Mouse (Mus musculus) myocyte (in vitro differentiated cells): Measurements from ENCODE around the gene Ccl25. TPM values are rescaled to one million over a fixed set of nuclear protein-coding genes. Genes with fewer than 3 reads are reported as not detected.

Experiments
- H3K27me3 ChIP-seq: one replicate; pipeline ENCODE4 v1.6.1; 2011; ENCODE audit not compliant: control insufficient read depth, insufficient read depth, insufficient read length
- H3K36me3 ChIP-seq: one replicate; pipeline ENCODE4 v1.6.1; 2011; ENCODE audit not compliant: control insufficient read depth, insufficient read depth
- H3K4me2 ChIP-seq: one replicate; pipeline ENCODE4 v1.6.1; 2011; ENCODE audit warnings: low read depth, control low read depth
- H3K4me3 ChIP-seq: one replicate; pipeline ENCODE4 v1.5.1; 2011; ENCODE audit warnings: mild to moderate bottlenecking, control low read depth, moderate library complexity
- H3K79me2 ChIP-seq: one replicate; pipeline ENCODE4 v1.6.1; 2011; ENCODE audit not compliant: control insufficient read depth, insufficient read depth
- H3ac ChIP-seq: one replicate; pipeline ENCODE4 v1.6.1; 2011; ENCODE audit not compliant: control insufficient read depth, insufficient read length
- CEBPB ChIP-seq: IDR thresholded peaks from 2 replicates; pipeline ENCODE4 v1.6.1; 2011; ENCODE audit warnings: mild to moderate bottlenecking, moderate library complexity; ENCODE audit not compliant: poor library complexity, insufficient read depth, severe bottlenecking
- E2F4 ChIP-seq: IDR thresholded peaks from one replicate; pipeline ENCODE4 v1.6.1; 2011; ENCODE audit warnings: mild to moderate bottlenecking, control low read depth, moderate library complexity; ENCODE audit not compliant: insufficient read depth
- MAX ChIP-seq: IDR thresholded peaks from one replicate; pipeline ENCODE4 v1.6.1; 2011; ENCODE audit warnings: low read depth, mild to moderate bottlenecking, control low read depth
- MYOD1 ChIP-seq, 3 experiments: IDR thresholded peaks; one replicate each; pipeline ENCODE4 v1.6.1; 2011; ENCODE audit warnings: control low read depth in 2 of 3, low read depth in 2 of 3, mild to moderate bottlenecking in 2 of 3, moderate library complexity in 1 of 3; ENCODE audit not compliant: insufficient read length in 2 of 3, control insufficient read depth in 1 of 3
- MYOG ChIP-seq, 3 experiments: IDR thresholded peaks; one replicate each; pipeline ENCODE4 v1.6.1; 2011; ENCODE audit warnings: control low read depth in 2 of 3, low read depth in 2 of 3, mild to moderate bottlenecking in 2 of 3; ENCODE audit not compliant: insufficient read length in 2 of 3, control insufficient read depth in 1 of 3, insufficient read depth in 1 of 3
- POLR2A ChIP-seq: IDR thresholded peaks from one replicate; pipeline ENCODE4 v1.6.1; 2011; ENCODE audit warnings: low read depth, mild to moderate bottlenecking, control low read depth, moderate library complexity; ENCODE audit not compliant: insufficient read length
- POLR2AphosphoS2 ChIP-seq: IDR thresholded peaks from one replicate; pipeline ENCODE4 v1.6.1; 2011; ENCODE audit warnings: low read depth, control low read depth; ENCODE audit not compliant: insufficient read length
- REST ChIP-seq: IDR thresholded peaks from one replicate; pipeline ENCODE4 v1.6.1; 2011; ENCODE audit warnings: mild to moderate bottlenecking, control low read depth, moderate library complexity; ENCODE audit not compliant: insufficient read depth, insufficient read length
- SRF ChIP-seq: IDR thresholded peaks from one replicate; pipeline ENCODE4 v1.6.1; 2011; ENCODE audit warnings: low read depth; ENCODE audit not compliant: control insufficient read depth, insufficient read length
- TCF12 ChIP-seq: IDR thresholded peaks from one replicate; pipeline ENCODE4 v1.6.1; 2011; ENCODE audit warnings: mild to moderate bottlenecking, control low read depth; ENCODE audit not compliant: poor library complexity, insufficient read depth, severe bottlenecking
- TCF3 ChIP-seq: IDR thresholded peaks from one replicate; pipeline ENCODE4 v1.6.1; 2011; ENCODE audit warnings: low read depth, control low read depth; ENCODE audit not compliant: insufficient read length
- USF1 ChIP-seq: IDR thresholded peaks from one replicate; pipeline ENCODE4 v1.6.1; 2011; ENCODE audit warnings: low read depth, mild to moderate bottlenecking, control low read depth, moderate library complexity
- polyA plus RNA-seq: library from polyadenylated mRNA; unstranded; fragments of >200 nt; fragmentation: generic; extraction: Trizol; gene quantifications from one replicate; pipeline ENCODE4 v1.2.1, GENCODE M21; 2012; ENCODE audit warnings: missing spikeins

Ccl25 gene
- polyA plus RNA-seq, 1 experiment = 6.7 TPM

GRCm38 (mm10) chr8:4297822-4298221, 27.2 kb upstream of the Ccl25 start:
- Histone ChIP-seq H3K36me3 (peaks cover 76% of the 10 kb centered on the region), H3K27me3 (no peaks in the 10 kb centered on the region), H3K4me2 (no peak overlapping the region), H3K79me2 (peaks cover under 1% of the 10 kb centered on the region), H3ac (no peak overlapping the region), H3K4me3 (no peak overlapping the region)
- TF ChIP-seq REST (no peak), SRF (no peak), MAX (no peak), CEBPB (no peak)

DNA sequence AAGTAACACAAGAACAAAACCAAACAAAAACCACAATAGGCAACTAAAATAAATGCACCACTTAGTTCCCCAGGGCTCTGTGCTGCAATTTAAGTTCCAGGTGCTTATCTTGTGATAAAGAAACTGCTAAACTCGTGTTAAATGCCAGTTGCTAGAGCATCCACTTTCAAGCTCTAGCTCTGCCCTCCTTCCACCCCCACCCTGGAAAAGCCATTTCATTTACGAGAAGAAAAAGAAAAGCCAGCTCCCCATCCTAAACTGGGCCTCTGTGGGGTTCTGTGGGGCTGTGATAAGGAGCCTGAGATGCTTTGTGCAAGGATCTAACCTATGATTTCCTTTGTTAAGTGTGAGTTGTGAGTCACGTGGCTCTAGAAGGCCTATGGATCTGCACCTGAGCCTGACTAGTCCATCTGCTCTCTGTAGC, 20.9 kb upstream of the Ccl25 start:
- H3K4me2 ChIP-seq = no peak overlapping the region
- peaks cover 28% of the 10 kb centered on the region for H3K79me2 ChIP-seq
- no peak overlapping the region for H3ac ChIP-seq
- TF ChIP-seq CEBPB = no peak
- H3K27me3 ChIP-seq = no peaks in the 10 kb centered on the region
- H3K36me3 ChIP-seq = peaks cover 58% of the 10 kb centered on the region
- no peak overlapping the region for H3K4me3 ChIP-seq

DNA sequence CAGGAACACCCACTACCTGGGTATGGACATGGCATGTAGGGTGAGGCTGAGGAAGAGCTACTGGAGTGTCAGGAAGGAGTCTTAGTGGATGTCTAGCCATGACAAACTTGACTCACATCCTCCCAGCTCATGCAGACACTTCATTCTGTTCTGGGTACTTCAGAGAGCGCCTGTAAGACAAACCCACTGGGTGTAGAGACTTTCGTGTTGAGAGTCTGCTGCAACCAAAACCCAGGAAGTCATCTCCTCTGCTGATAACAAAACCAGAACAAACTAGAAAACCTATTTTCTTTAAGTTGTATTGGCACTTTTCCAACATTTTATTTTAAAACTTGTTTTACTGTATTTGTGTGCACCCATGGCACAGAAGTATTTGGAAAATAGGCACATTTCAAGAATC, 19.2 kb upstream of the Ccl25 start:
- Histone ChIP-seq H3K4me3 (no peak overlapping the region), H3K79me2 (peaks cover 39% of the 10 kb centered on the region), H3K27me3 (no peaks in the 10 kb centered on the region), H3K36me3 (peaks cover 69% of the 10 kb centered on the region), H3K4me2 (no peak overlapping the region), H3ac (no peak overlapping the region)
- no peak for TF ChIP-seq TCF3
- no peak for TF ChIP-seq TCF12
- TF ChIP-seq MAX = no peak
- no peak for TF ChIP-seq SRF
- no peak for TF ChIP-seq USF1
- no peak for TF ChIP-seq POLR2A
- no peak for TF ChIP-seq REST
- no peak for TF ChIP-seq MYOG (IDR thresholded peaks at IDR 0.05; ENCODE audit: control insufficient read depth in 1 of 3, insufficient read depth in 1 of 3, insufficient read length in 2 of 3, low read depth in 2 of 3)
- TF ChIP-seq E2F4 = no peak
- no peak for TF ChIP-seq MYOD1 (IDR thresholded peaks at IDR 0.05; ENCODE audit: control insufficient read depth in 1 of 3, insufficient read length in 2 of 3, low read depth in 2 of 3)
- no peak for TF ChIP-seq POLR2AphosphoS2
- TF ChIP-seq CEBPB = no peak

- no peaks in the 10 kb centered on the region for H3K27me3 ChIP-seq
- H3K79me2 ChIP-seq = peaks cover 80% of the 10 kb centered on the region
- TF ChIP-seq MAX (no peak), TCF12 (no peak), REST (no peak), POLR2A (no peak), USF1 (no peak), POLR2AphosphoS2 (no peak), CEBPB (no peak), MYOG (IDR thresholded peaks at IDR 0.05; ENCODE audit: control insufficient read depth in 1 of 3, insufficient read depth in 1 of 3, insufficient read length in 2 of 3, low read depth in 2 of 3) (no peak), TCF3 (no peak), SRF (no peak)
- H3ac ChIP-seq = no peak overlapping the region
- no peak overlapping the region for H3K4me2 ChIP-seq
- H3K36me3 ChIP-seq = peaks cover 40% of the 10 kb centered on the region
- H3K4me3 ChIP-seq = no peak overlapping the region
Measured at GRCm38 (mm10) chr8:4312104-4312503, 12.9 kb upstream of the Ccl25 start.

GRCm38 (mm10) chr8:4313254-4314124, 11.5 kb upstream of the Ccl25 start:
- no peaks in the 10 kb centered on the region for H3K27me3 ChIP-seq

More at GRCm38 (mm10) chr8:4313254-4314124, 11.5 kb upstream of the Ccl25 start:
- Histone ChIP-seq H3ac (no peak overlapping the region), H3K4me3 (no peak overlapping the region), H3K4me2 (peak overlapping the region; percentile 37), H3K36me3 (peaks cover 36% of the 10 kb centered on the region), H3K79me2 (peaks cover 84% of the 10 kb centered on the region)
- TF ChIP-seq REST (no peak), TCF3 (no peak), MAX (no peak), MYOD1 (IDR thresholded peaks at IDR 0.05; ENCODE audit: control insufficient read depth in 1 of 3, insufficient read length in 2 of 3, low read depth in 2 of 3) (no peak), E2F4 (no peak), MYOG (IDR thresholded peaks at IDR 0.05; ENCODE audit: control insufficient read depth in 1 of 3, insufficient read depth in 1 of 3, insufficient read length in 2 of 3, low read depth in 2 of 3) (no peak), POLR2AphosphoS2 (no peak), SRF (no peak), CEBPB (no peak), POLR2A (no peak), TCF12 (no peak), USF1 (no peak)
